Mouse (Mus musculus): ENCODE data around the gene Fmo5.

The Fmo5 gene

GRCm38 (mm10) chr3:97628391-97629001, at the start of gene Fmo5:
TSS of gene Fmo5 (plus strand) at chr3:97628804.
- DNase-seq, result peak; percentile 73 to 75

- DNase-seq, result peak; percentile 75 to 78
These were observed 43.0 kb upstream of the Fmo5 start for GRCm38 (mm10) chr3:97585383-97586160.

GRCm38 (mm10) chr3:97587656-97588055, 40.9 kb upstream of the Fmo5 start:
- DNase-seq, result no peak

- no peak for DNase-seq
These were observed 37.9 kb upstream of the Fmo5 start for GRCm38 (mm10) chr3:97590699-97591098.

GRCm38 (mm10) chr3:97593089-97593488, 35.5 kb upstream of the Fmo5 start:
- no peak for DNase-seq

- DNase-seq, result no peak
These were observed 34.5 kb upstream of the Fmo5 start for GRCm38 (mm10) chr3:97594140-97594539.

- DNase-seq, result no peak
These were observed 33.5 kb upstream of the Fmo5 start for GRCm38 (mm10) chr3:97595066-97595465.

GRCm38 (mm10) chr3:97596796-97597195, 31.8 kb upstream of the Fmo5 start:
- no peak for DNase-seq

GRCm38 (mm10) chr3:97600050-97600832, 28.4 kb upstream of the Fmo5 start:
- no peak for DNase-seq

GRCm38 (mm10) chr3:97609201-97609844, 19.3 kb upstream of the Fmo5 start:
- peak; percentile 76 to 78 for DNase-seq

GRCm38 (mm10) chr3:97609845-97610410, 18.7 kb upstream of the Fmo5 start, which contains the start of gene Chd1l:
TSS of gene Chd1l (minus strand) at chr3:97610203.
- peak; percentile 94 to 96 for DNase-seq

GRCm38 (mm10) chr3:97611021-97611420, 17.6 kb upstream of the Fmo5 start:
- no peak for DNase-seq

GRCm38 (mm10) chr3:97615154-97615553, 13.4 kb upstream of the Fmo5 start:
- no peak for DNase-seq

GRCm38 (mm10) chr3:97615933-97616332, 12.7 kb upstream of the Fmo5 start:
- no peak for DNase-seq

GRCm38 (mm10) chr3:97617091-97617825, 11.3 kb upstream of the Fmo5 start:
- DNase-seq, result no peak

GRCm38 (mm10) chr3:97617899-97618298, 10.7 kb upstream of the Fmo5 start:
- DNase-seq, result no peak

- no peak for DNase-seq
These were observed 7.9 kb upstream of the Fmo5 start for GRCm38 (mm10) chr3:97620657-97621056.

GRCm38 (mm10) chr3:97624611-97625010, 4.0 kb upstream of the Fmo5 start:
- no peak for DNase-seq

- no peak for DNase-seq
These were observed 711 bp upstream of the Fmo5 start for GRCm38 (mm10) chr3:97627893-97628292.

GRCm38 (mm10) chr3:97629941-97630340, 1.3 kb downstream of the Fmo5 start:
- DNase-seq, result no peak

GRCm38 (mm10) chr3:97630746-97631145, 2.1 kb downstream of the Fmo5 start:
- no peak for DNase-seq
